25 mouse cellular contexts compared by ENCODE assay signal in genomic region chr12:24822831-24823230, GRCm38 (mm10). TPM values are rescaled to one million over a fixed set of nuclear protein-coding genes. Genes with fewer than 3 reads are reported as not detected.
DNase-seq lines count a peak whose midpoint lies in the region; ATAC-seq lines count a peak whose summit lies in the region.
"Had no signal": no experiment of that assay in that cellular context is flagged by ENCODE, and none has a peak within 500 bp of the region (broad histone marks: within the 10 kb centered on the region; RNA-seq: fewer than 3 reads in every experiment).

No protein-coding gene starts in this region.

- H3K4me1 ChIP-seq in midbrain, embryonic 11.5 days (ENCODE audit: control insufficient read depth, insufficient read depth, low read length) = no peaks in the 10 kb centered on the region
- H3K4me1 ChIP-seq in midbrain, embryonic 15.5 days = peaks cover 12% of the 10 kb centered on the region; the same call in 1 of the 2 replicates
- H3K4me1 ChIP-seq in stomach, embryonic 15.5 days = no peaks in the 10 kb centered on the region; the same call in 1 of the 2 replicates
- H3K4me1 ChIP-seq: embryonic facial prominence, embryonic 12.5 days; forebrain, embryonic 12.5 days; neural tube, embryonic 12.5 days had no signal

- no peaks in the 10 kb centered on the region for H3K27me3 ChIP-seq in midbrain, embryonic 11.5 days (ENCODE audit: control insufficient read depth, insufficient read depth, low read length)
- H3K27me3 ChIP-seq in midbrain, embryonic 15.5 days (replicated peaks) = no peaks in the 10 kb centered on the region
- no peaks in the 10 kb centered on the region for H3K27me3 ChIP-seq in stomach, embryonic 15.5 days (replicated peaks)
- H3K27me3 ChIP-seq: embryonic facial prominence, embryonic 12.5 days; forebrain, embryonic 12.5 days; heart, embryonic 15.5 days; liver, embryonic 12.5 days; neural tube, embryonic 12.5 days; Patski had no signal

- no peak overlapping the region for H3K4me3 ChIP-seq in midbrain, embryonic 11.5 days (ENCODE audit: low read depth, low read length)
- H3K4me3 ChIP-seq in midbrain, embryonic 15.5 days = no peak overlapping the region
- H3K4me3 ChIP-seq in stomach, embryonic 15.5 days (replicated peaks) = no peak overlapping the region
- H3K4me3 ChIP-seq: embryonic facial prominence, embryonic 12.5 days; erythroblast, embryonic 14.5 days; forebrain, embryonic 12.5 days; heart, embryonic 15.5 days; liver, embryonic 12.5 days; midbrain, embryonic 10.5 days; neural tube, embryonic 12.5 days had no signal

- H3K27ac ChIP-seq in midbrain, embryonic 11.5 days (ENCODE audit: low read depth, low read length) = no peak overlapping the region
- no peak overlapping the region for H3K27ac ChIP-seq in midbrain, embryonic 15.5 days
- no peak overlapping the region for H3K27ac ChIP-seq in stomach, embryonic 15.5 days
- H3K27ac ChIP-seq: embryonic facial prominence, embryonic 12.5 days; forebrain, embryonic 12.5 days; heart, embryonic 15.5 days; liver, embryonic 12.5 days; midbrain, embryonic 10.5 days; neural tube, embryonic 12.5 days had no signal

- H3K9ac ChIP-seq in midbrain, embryonic 11.5 days (ENCODE audit: low read length) = no peak overlapping the region
- no peak overlapping the region for H3K9ac ChIP-seq in midbrain, embryonic 15.5 days
- no peak overlapping the region for H3K9ac ChIP-seq in stomach, embryonic 15.5 days
- H3K9ac ChIP-seq: embryonic facial prominence, embryonic 12.5 days; forebrain, embryonic 12.5 days; heart, embryonic 15.5 days; liver, embryonic 12.5 days; neural tube, embryonic 12.5 days had no signal

- no peak overlapping the region for H3K4me2 ChIP-seq in midbrain, embryonic 11.5 days
- H3K4me2 ChIP-seq in midbrain, embryonic 15.5 days = no peak overlapping the region
- no peak overlapping the region for H3K4me2 ChIP-seq in stomach, embryonic 15.5 days
- H3K4me2 ChIP-seq: embryonic facial prominence, embryonic 12.5 days; forebrain, embryonic 12.5 days; heart, embryonic 15.5 days; liver, embryonic 12.5 days; neural tube, embryonic 12.5 days had no signal

- peak; percentile 81 for DNase-seq in heart, adult 11 months
- no peak for DNase-seq in heart, postnatal 4 days
- DNase-seq in midbrain, embryonic 11.5 days (ENCODE audit: low spot score, missing footprints) = peak; percentile 56
- DNase-seq in induced T-regulatory cell, adult 2 months (ENCODE audit: low read depth) = peak; percentile 59
- DNase-seq in kidney, postnatal 10 days = no peak
- no peak for DNase-seq in ovary, adult 18-20 months (ENCODE audit: low spot score)
- DNase-seq: cerebellum, adult 11 months; cerebellum, postnatal 14 days; gastrocnemius, postnatal 36 days; kidney, adult 11 months; lung, adult 2 months; lung, postnatal 4 days; thymus, adult 2 months had no signal

- WGBS in midbrain, embryonic 11.5 days = 90% methylated on average over 2 of the region's 2 CpGs
- WGBS in midbrain, embryonic 15.5 days = 89% methylated on average over 2 of the region's 2 CpGs
- WGBS in stomach, embryonic 15.5 days = 81% methylated on average over 2 of the region's 2 CpGs

- H3K9me3 ChIP-seq in midbrain, embryonic 11.5 days (ENCODE audit: control insufficient read depth, low read length) = no peaks in the 10 kb centered on the region
- H3K9me3 ChIP-seq in midbrain, embryonic 15.5 days = no peaks in the 10 kb centered on the region
- H3K9me3 ChIP-seq in stomach, embryonic 15.5 days = no peaks in the 10 kb centered on the region
- H3K9me3 ChIP-seq: embryonic facial prominence, embryonic 12.5 days; forebrain, embryonic 12.5 days; heart, embryonic 15.5 days; liver, embryonic 12.5 days; midbrain, embryonic 10.5 days; neural tube, embryonic 12.5 days had no signal

- no peak for ATAC-seq in midbrain, embryonic 11.5 days (ENCODE audit: low FRiP score)
- no peak for ATAC-seq in midbrain, embryonic 15.5 days (replicated peaks)
- 0 out of 2 replicates have a peak, but pooled peaks have one; percentile 35 for ATAC-seq in stomach, embryonic 15.5 days (ENCODE audit: insufficient read depth, low FRiP score, low read depth)
- ATAC-seq: CD4-positive, CD25-positive, alpha-beta regulatory T cell, adult 4 months; hindbrain, embryonic 16.5 days; liver, embryonic 12.5 days; Patski had no signal

- no peaks in the 10 kb centered on the region for H3K36me3 ChIP-seq in midbrain, embryonic 11.5 days (ENCODE audit: control insufficient read depth, insufficient read depth, low read length)
- no peaks in the 10 kb centered on the region for H3K36me3 ChIP-seq in midbrain, embryonic 15.5 days (replicated peaks)
- no peaks in the 10 kb centered on the region for H3K36me3 ChIP-seq in stomach, embryonic 15.5 days
- H3K36me3 ChIP-seq: embryonic facial prominence, embryonic 12.5 days; forebrain, embryonic 12.5 days; heart, embryonic 15.5 days; liver, embryonic 12.5 days; neural tube, embryonic 12.5 days had no signal

RNA-seq across cellular contexts. Expression of gene Mboat2, which starts 7.8 kb away (rescaled TPM):
- 10 to 100 TPM; 17.5 to 19.9 TPM for total RNA-seq in heart, postnatal 4 days (2021)
- polyA plus RNA-seq in midbrain, embryonic 11.5 days (2014; fragmentation: Nextera tagmentation; extraction: Ambion mirVana) = 58.3 and 66.9 TPM in 2 replicates
- polyA plus RNA-seq in midbrain, embryonic 15.5 days (2015; fragmentation: Nextera tagmentation; extraction: Ambion mirVana) = 68.6 and 71.5 TPM in 2 replicates
- 40.3 and 42.6 TPM in 2 replicates for polyA plus RNA-seq in stomach, embryonic 15.5 days (2015; fragmentation: Nextera tagmentation; extraction: Ambion mirVana)

Comparison
In these comparisons a context has a peak if more than half of its experiments do, and no peak if none do; other contexts are left out.
1. DNase-seq: peak in heart, adult 11 months (single experiment), midbrain, embryonic 11.5 days (single experiment) and induced T-regulatory cell, adult 2 months (single experiment); none in heart, postnatal 4 days (single experiment), kidney, postnatal 10 days (single experiment) and ovary, adult 18-20 months (single experiment).